Mouse (Mus musculus) heart, embryonic 10.5 days (tissue): ENCODE results near the gene Bpgm. TPM values are rescaled to one million over a fixed set of nuclear protein-coding genes. Genes with fewer than 3 reads are reported as not detected.

ENCODE experiments used
- DNase-seq: peaks from one replicate; pipeline ENCODE4 v3.0.0-alpha.2; 2017; ENCODE audit warnings: low spot score
- H3K27ac ChIP-seq: fragments of 300-500 bp; sonication (generic); 2 replicates; pipeline ENCODE4 v1.5.1; 2016; ENCODE audit warnings: mild to moderate bottlenecking
- H3K27me3 ChIP-seq: fragments of 300-500 bp; sonication (generic); 2 replicates; pipeline ENCODE4 v1.6.1; 2016; ENCODE audit warnings: mild to moderate bottlenecking; ENCODE audit not compliant: poor library complexity, insufficient read depth, severe bottlenecking
- H3K36me3 ChIP-seq: fragments of 300-500 bp; sonication (generic); 2 replicates; pipeline ENCODE4 v1.6.1; 2016; ENCODE audit warnings: mild to moderate bottlenecking, moderate library complexity
- H3K4me1 ChIP-seq: fragments of 300-500 bp; sonication (generic); 2 replicates; pipeline ENCODE4 v1.6.1; 2016; ENCODE audit warnings: mild to moderate bottlenecking
- H3K4me3 ChIP-seq: fragments of 300-500 bp; sonication (generic); 2 replicates; pipeline ENCODE4 v1.5.1; 2016; ENCODE audit warnings: mild to moderate bottlenecking, moderate library complexity
- H3K9me3 ChIP-seq: fragments of 300-500 bp; sonication (generic); 2 replicates; pipeline ENCODE4 v1.6.1; 2016; ENCODE audit warnings: mild to moderate bottlenecking, moderate library complexity
- WGBS: fragments of 180-500 bp; shearing (Covaris S2); methylation state at CpG from one replicate; pipeline ENCODE4 v1.1.7; 2016; 5-methylcytosine and 5-hydroxymethylcytosine counted together
- polyA plus RNA-seq: library from polyadenylated mRNA; unstranded; fragments of >200 nt; fragmentation: Nextera tagmentation; extraction: Ambion mirVana; gene quantifications from 2 replicates; pipeline ENCODE4 v1.2.1, GENCODE M21; 2016

Bpgm gene
- 54.3 and 59.3 TPM in 2 replicates for polyA plus RNA-seq

DNA sequence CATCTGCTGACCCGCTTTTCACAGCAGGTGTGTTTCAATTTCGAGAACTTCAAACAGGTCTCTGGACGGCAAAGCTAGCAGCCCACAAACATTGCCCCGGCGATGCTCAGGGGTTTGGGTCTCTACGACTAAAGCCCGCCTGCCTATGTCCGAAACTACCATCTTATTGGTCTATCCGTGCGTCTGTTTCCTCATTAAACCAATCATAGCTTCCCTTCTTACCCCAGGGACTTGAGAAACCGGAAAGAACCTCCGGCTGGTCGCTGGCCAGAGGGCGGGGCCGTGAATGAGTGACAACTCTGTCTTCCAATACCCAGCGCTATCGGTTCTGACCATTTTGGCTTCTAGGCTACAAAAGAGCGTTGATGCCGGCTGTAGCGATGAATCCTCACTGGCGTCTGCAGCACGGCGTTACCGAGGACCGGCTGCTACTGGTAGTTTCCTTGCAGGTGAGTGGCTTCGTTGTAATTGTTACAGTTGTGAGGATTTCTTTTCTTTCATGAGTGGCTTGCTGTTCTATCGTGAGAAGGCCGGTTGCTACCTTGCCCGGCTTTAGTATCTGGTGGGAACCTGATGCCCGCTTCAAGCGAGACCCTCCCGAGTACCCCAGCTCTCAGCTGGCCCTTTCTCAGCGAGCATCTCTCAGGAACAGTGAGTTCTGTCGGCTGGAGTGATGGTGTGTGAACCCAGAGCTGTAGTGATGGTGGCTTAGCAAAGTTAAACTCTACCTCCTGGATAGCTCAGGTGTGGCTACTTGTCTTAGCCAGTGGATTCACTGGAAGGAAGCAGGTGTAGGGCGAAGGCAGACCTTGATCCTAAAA, at the start of gene Bpgm:
Bpgm (plus strand) TSS at position 234 of the 821 bp plus-strand sequence.
- WGBS = under 1% methylated on average over 35 of the region's 35 CpGs
- Histone ChIP-seq H3K27me3 (no peaks in the 10 kb centered on the region), H3K4me1 (peaks cover 18% of the 10 kb centered on the region), H3K36me3 (no peaks in the 10 kb centered on the region), H3K9me3 (no peaks in the 10 kb centered on the region), H3K27ac (peak within 1 kb of the TSS; percentile 88), H3K4me3 (peak within 1 kb of the TSS; percentile 72)
- DNase-seq = peak; percentile 99

DNA sequence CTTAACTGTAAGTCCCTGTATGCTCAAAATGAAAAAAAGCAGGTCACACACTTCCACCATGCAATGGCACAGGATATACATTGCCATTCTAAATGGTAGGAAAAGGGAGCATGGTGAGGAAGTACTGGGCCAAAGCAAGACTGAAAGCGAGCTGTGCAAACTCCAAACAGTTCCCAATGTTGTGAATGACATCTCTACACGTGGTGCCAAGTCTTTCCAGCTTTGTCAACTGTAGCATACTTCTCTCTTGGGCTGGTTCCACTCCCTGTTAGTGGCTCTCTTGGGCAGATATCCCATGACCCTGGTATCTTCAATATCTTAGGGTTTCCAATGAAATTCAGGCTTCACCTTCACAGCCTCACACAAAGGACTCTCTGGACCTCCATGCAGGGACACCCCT, 37.0 kb upstream of the Bpgm start:
- DNase-seq = peak; percentile 14
- 58% methylated on average over 2 of the region's 2 CpGs for WGBS
- Histone ChIP-seq H3K36me3 (no peaks in the 10 kb centered on the region), H3K4me1 (no peaks in the 10 kb centered on the region), H3K27ac (no peak overlapping the region), H3K4me3 (no peak overlapping the region), H3K9me3 (no peaks in the 10 kb centered on the region), H3K27me3 (no peaks in the 10 kb centered on the region)

DNA sequence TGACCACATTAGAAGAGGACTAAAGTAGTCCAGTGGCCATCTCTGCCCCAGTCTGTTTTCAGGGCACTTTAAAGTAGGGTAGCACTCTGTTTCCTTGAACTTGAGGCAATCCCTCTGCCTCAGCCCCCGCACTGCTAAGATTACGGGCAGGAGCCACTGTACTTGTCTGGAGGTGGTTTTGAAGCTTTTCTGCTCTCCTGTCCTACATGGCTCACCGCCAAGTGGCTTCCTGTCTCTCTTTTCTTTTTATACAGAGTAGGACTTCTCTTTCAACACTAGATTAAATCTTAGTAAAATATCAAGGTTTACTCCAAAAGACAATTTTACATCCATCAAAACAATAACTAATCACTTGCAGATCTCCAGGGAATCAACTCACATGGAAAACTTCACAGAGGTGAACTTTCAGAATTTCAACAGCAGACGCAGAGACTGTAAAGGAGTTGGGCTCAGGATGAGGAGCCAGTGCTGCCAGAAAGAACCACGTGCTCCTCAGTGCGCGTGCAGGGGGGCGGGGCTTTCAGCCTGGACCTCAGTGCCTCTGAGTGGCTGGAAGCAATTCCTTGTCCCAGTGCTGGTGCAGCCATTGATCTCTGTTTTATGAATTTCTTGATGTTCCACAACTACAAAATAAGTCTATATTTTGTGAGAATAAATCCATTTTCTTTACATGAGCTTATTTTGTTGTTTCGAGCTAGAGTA, 34.3 kb upstream of the Bpgm start:
- Histone ChIP-seq H3K4me1 (no peaks in the 10 kb centered on the region), H3K4me3 (no peak overlapping the region), H3K27ac (no peak overlapping the region), H3K36me3 (no peaks in the 10 kb centered on the region), H3K9me3 (no peaks in the 10 kb centered on the region), H3K27me3 (no peaks in the 10 kb centered on the region)
- 52% methylated on average over 9 of the region's 9 CpGs for WGBS
- DNase-seq = peak; percentile 39

DNA sequence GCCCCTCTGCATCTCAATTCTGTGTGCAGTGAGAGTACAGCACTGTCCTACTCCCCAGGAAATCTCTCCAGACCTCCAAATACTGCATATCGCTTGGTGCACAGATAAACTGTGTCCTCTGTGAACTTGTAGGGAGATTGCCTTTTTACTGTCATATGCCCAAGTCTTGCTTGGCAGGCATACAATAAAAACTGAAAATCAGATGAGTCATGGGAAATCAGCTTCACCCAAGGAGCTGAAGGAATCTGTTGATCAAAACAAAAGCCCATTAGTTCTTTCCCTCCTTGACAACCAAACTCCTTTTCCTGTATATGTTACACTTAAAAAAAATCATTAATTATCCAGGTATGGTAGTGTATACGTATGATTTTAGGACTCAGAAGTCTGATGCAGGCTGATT, 32.2 kb upstream of the Bpgm start:
- 77% methylated on average over 2 of the region's 2 CpGs for WGBS
- H3K27ac ChIP-seq = no peak overlapping the region
- DNase-seq = peak; percentile 53
- no peaks in the 10 kb centered on the region for H3K27me3 ChIP-seq
- H3K4me3 ChIP-seq = no peak overlapping the region
- no peaks in the 10 kb centered on the region for H3K36me3 ChIP-seq
- H3K4me1 ChIP-seq = no peaks in the 10 kb centered on the region
- no peaks in the 10 kb centered on the region for H3K9me3 ChIP-seq

DNA sequence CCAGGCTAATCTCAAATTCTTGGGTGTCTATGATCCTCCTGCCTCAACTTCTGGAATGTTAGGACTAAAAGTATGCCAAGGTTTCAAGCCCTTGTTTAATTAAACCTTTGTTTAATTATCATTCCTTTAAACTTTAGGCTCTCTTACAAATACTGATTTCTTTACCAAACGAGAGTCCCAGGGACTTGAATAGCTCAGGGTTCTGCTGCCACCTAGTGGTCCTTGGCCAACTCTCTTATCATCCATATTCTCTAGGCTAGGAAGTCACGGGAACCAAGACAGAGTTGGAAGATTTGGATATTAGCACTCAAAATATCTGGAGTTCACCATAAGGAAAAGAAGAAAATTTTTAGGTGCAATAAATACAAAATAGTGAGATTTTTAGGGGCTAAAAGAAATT, 28.0 kb upstream of the Bpgm start:
- peak; percentile 77 for DNase-seq
- H3K36me3 ChIP-seq = no peaks in the 10 kb centered on the region
- H3K4me3 ChIP-seq = no peak overlapping the region
- no peaks in the 10 kb centered on the region for H3K9me3 ChIP-seq
- H3K27ac ChIP-seq = no peak overlapping the region
- H3K4me1 ChIP-seq = no peaks in the 10 kb centered on the region
- 5% methylated on average over 2 of the region's 2 CpGs for WGBS
- no peaks in the 10 kb centered on the region for H3K27me3 ChIP-seq

DNA sequence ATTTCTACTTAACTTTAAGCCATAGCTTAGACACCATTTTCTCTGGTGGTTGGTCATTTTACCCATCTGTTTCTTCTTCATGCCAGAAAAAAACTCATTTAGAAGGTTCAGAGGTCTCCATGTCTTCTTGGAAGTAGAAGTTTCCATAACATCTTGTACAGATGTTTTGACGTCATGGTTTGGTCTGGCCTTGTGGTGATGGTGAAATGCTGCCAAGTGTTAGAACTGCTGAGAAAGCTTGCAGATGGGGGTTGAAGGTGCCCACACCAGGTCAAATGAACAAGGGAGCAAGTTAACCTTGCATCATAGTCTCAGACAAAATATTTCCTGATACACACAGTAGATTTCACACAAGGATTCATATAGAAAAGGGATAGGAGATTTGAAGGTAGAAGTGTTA, 27.3 kb upstream of the Bpgm start:
- Histone ChIP-seq H3K4me1 (no peaks in the 10 kb centered on the region), H3K27ac (no peak overlapping the region), H3K27me3 (no peaks in the 10 kb centered on the region), H3K36me3 (no peaks in the 10 kb centered on the region), H3K9me3 (no peaks in the 10 kb centered on the region), H3K4me3 (no peak overlapping the region)
- 62% methylated on average over 1 of the region's 1 CpGs for WGBS
- no peak for DNase-seq

DNA sequence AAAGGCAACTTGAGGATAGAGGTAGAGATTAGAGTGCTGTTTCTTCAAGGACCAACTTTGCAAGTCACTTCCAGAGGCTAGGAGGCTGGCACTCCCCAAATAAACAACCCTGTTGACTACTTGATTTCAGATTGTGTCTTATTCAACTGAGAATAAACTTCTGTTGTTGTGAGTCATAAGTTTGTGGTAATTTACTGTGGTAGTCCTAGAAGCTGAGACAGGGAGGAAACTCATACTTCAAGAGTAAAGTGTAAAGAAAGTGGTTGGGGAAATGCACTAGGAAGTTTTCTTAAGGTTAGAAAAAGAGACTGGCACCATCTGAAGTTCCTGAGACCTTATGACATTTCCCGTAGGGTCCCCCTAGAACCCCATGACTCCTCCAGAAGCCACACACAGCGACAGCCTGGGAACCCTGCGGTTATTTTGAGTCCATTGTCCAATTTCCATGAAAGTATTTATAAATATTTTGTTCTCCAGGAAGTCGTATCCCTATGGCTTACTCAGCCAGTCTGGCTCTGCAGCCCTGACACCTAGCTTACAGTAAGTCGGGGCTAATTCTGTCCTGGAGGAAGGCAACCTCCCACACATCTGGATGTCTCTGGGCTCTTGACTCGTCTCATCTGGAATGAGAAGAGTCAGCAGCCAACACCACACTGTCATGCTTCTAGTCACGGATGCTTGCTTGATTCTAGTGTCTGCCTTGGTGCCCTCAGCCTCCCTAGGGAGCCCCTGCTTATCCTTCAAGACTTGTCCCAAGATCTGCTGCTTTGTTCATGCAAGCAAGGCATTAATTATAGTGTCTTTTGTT, 22.8 kb upstream of the Bpgm start:
- Histone ChIP-seq H3K36me3 (no peaks in the 10 kb centered on the region), H3K4me1 (peaks cover 4% of the 10 kb centered on the region; the same call in 1 of the 2 replicates), H3K9me3 (no peaks in the 10 kb centered on the region), H3K27me3 (no peaks in the 10 kb centered on the region), H3K27ac (no peak overlapping the region), H3K4me3 (no peak overlapping the region)
- DNase-seq = peak; percentile 75
- WGBS = 56% methylated on average over 7 of the region's 7 CpGs

DNA sequence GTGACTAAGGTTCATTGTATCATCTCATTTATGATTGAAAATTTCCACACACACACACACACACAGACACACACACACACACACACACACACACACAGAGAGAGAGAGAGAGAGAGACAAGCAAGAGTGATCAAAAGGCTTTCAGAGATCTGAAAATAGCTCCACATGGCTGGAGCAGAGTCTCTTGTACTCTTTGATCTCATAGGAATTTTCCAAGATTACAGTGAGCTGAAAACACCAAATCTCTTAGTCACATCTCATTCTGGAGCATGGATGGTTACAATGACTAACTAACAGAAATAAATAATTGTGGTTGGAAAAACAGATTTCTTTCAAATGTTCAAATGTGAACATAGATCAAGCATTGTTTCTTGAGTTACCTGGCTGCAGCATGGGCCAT, 16.6 kb upstream of the Bpgm start:
- Histone ChIP-seq H3K4me1 (peaks cover 4% of the 10 kb centered on the region; the same call in 1 of the 2 replicates), H3K27me3 (no peaks in the 10 kb centered on the region), H3K36me3 (no peaks in the 10 kb centered on the region), H3K9me3 (no peaks in the 10 kb centered on the region), H3K4me3 (no peak overlapping the region), H3K27ac (no peak overlapping the region)
- no peak for DNase-seq

DNA sequence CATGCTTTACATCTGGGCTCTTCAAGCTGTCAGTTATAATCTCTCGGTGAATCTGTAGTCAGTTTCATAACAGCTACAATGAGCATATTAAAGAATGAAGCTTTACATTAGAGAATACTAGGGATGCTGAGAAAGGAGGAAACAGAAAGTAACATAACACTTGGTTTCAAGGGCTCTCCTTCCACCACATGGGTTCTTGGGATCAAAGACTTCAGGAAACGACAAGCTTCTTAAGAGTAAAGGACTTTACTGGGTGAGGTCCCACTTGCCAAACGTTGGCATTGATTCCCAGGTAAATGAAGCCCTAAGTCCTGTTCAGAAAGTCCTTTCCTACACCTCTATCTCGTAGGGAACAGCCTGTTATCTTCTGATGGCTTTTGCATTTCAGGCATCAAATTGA, 15.4 kb upstream of the Bpgm start:
- H3K36me3 ChIP-seq = no peaks in the 10 kb centered on the region
- no peak overlapping the region for H3K27ac ChIP-seq
- no peaks in the 10 kb centered on the region for H3K9me3 ChIP-seq
- no peak overlapping the region for H3K4me3 ChIP-seq
- no peaks in the 10 kb centered on the region for H3K27me3 ChIP-seq
- WGBS = 42% methylated on average over 4 of the region's 4 CpGs
- no peak for DNase-seq
- no peaks in the 10 kb centered on the region for H3K4me1 ChIP-seq

DNA sequence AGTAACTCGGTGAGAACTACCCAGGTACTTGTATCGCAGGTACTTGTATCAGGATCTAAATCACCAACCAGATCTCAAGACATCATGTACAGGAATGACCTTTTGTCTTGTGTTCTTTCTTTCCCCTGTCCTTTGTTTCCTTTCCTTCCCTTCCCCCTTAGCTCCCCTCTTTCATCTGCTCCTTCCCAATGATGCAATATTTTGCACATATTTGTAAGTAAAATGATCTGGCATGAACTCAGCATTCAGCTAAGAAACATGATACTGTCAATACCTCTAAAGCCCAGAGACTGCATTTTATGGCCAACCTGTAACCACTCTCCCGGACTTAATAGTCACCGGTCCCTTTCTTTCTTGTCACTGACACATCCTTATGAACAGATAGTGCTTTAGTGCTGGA, 12.4 kb upstream of the Bpgm start:
- 93% methylated on average over 4 of the region's 4 CpGs for WGBS
- no peaks in the 10 kb centered on the region for H3K36me3 ChIP-seq

DNA sequence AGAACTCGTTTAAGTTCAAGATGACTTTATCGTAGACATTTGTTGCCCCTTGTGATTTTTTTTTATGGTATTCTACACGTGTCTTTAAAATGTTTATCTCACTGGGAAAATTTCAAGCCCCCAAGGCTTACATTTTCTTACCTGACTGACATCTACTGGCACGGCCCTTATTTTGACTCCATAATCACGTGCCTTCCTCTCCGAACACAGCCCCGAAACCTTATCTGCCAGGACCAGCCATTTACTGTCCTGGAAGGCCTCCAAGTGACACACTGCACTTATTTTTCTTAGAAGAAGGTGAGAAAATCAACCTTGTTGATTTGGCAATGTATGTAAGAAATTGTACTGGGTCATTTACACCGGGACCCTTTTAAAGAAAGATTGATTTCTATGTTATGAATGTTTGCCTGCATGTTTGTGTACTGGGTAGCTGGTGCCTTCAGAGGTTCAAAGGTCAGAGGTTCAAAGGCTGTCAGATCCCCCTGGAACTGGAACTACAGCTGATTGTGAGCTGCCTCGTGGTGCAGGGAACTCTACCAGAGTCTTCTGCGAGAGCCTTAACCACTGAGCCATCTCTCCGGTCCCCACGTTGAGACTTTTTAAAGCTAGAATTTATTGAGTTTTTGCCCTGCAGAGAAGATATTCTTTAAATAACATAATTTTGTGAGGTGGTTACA, 4.4 kb upstream of the Bpgm start:
- Histone ChIP-seq H3K4me1 (peaks cover 6% of the 10 kb centered on the region), H3K27me3 (no peaks in the 10 kb centered on the region), H3K9me3 (no peaks in the 10 kb centered on the region), H3K36me3 (no peaks in the 10 kb centered on the region), H3K27ac (peak overlapping the region; percentile 67), H3K4me3 (no peak overlapping the region)
- 59% methylated on average over 12 of the region's 12 CpGs for WGBS
- peak; percentile 92 for DNase-seq

More for the DNA sequence above, 12.4 kb upstream of the Bpgm start:
- no peak overlapping the region for H3K27ac ChIP-seq
- no peaks in the 10 kb centered on the region for H3K4me1 ChIP-seq
- H3K27me3 ChIP-seq = no peaks in the 10 kb centered on the region
- no peaks in the 10 kb centered on the region for H3K9me3 ChIP-seq
- DNase-seq = no peak
- no peak overlapping the region for H3K4me3 ChIP-seq

DNA sequence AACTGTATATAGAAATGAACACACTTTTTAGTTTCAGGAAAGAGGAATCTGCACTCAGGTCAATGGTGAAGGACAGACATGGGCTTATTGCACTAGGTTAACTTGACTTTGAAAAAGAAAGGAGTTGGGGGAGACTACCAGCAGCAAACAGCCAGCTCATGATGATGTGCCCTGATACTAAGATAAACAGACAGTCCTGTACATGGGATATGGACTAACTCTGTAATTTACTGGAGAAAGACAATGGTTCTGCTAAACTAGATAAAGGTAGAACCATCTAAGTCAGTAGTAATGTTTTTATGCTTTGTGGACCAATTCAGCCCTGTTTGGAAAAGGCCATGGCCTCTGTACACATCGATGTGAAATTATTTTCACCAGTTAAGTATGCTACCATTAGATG, 2.7 kb upstream of the Bpgm start:
- no peak for DNase-seq
- Histone ChIP-seq H3K27ac (peak overlapping the region; percentile 62; the same call in 1 of the 2 replicates), H3K36me3 (no peaks in the 10 kb centered on the region), H3K9me3 (no peaks in the 10 kb centered on the region), H3K27me3 (no peaks in the 10 kb centered on the region), H3K4me3 (no peak overlapping the region), H3K4me1 (peaks cover 10% of the 10 kb centered on the region)
- 74% methylated on average over 1 of the region's 1 CpGs for WGBS
